Mouse (Mus musculus) ES-Bruce4 (cell line): ENCODE data around the gene Rpl10-ps3.

Experiments used
- CTCF ChIP-seq: IDR thresholded peaks from one replicate; pipeline ENCODE4 v1.8.1; 2011; ENCODE audit warnings: low read depth, low read length
- POLR2A ChIP-seq: IDR thresholded peaks from one replicate; pipeline ENCODE4 v1.8.1; 2011; ENCODE audit warnings: low read length; ENCODE audit not compliant: insufficient read depth

GRCm38 (mm10) chr9:50305666-50306402 is 38.9 kb downstream of the Rpl10-ps3 start:
- no peak for TF ChIP-seq CTCF
- TF ChIP-seq POLR2A = no peak
